Mouse (Mus musculus) embryonic facial prominence, embryonic 15.5 days (tissue): ENCODE data around the gene Mlh3. TPM values are rescaled to one million over a fixed set of nuclear protein-coding genes. Genes with fewer than 3 reads are reported as not detected.
A peak's percentile ranks its signal among the peaks of the same experiment; 100 is the strongest.

ENCODE experiments used
- ATAC-seq: fragments of 200-750 bp; cut with Nextera tagmentation; 2 replicates; pipeline ENCODE4 v1.8.0; 2017; ENCODE audit warnings: low read depth, moderate TSS enrichment; ENCODE audit not compliant: insufficient number of reproducible peaks, low FRiP score, low TSS enrichment
- H3K27ac ChIP-seq: fragments of 300-500 bp; sonication (generic); replicated peaks from 2 replicates; pipeline ENCODE4 v1.5.1; 2015; ENCODE audit warnings: mild to moderate bottlenecking, inconsistent platforms
- H3K27me3 ChIP-seq: fragments of 300-500 bp; sonication (generic); 2 replicates; pipeline ENCODE4 v1.6.1; 2015; ENCODE audit warnings: inconsistent platforms
- H3K36me3 ChIP-seq: fragments of 300-500 bp; sonication (generic); 2 replicates; pipeline ENCODE4 v1.6.1; 2015; ENCODE audit warnings: mild to moderate bottlenecking, inconsistent platforms
- H3K4me1 ChIP-seq: fragments of 300-500 bp; sonication (generic); 2 replicates; pipeline ENCODE4 v1.6.1; 2015; ENCODE audit warnings: inconsistent platforms
- H3K4me2 ChIP-seq: fragments of 300-500 bp; sonication (generic); replicated peaks from 2 replicates; pipeline ENCODE4 v1.6.1; 2015; ENCODE audit warnings: mild to moderate bottlenecking, inconsistent platforms
- H3K4me3 ChIP-seq: fragments of 300-500 bp; sonication (generic); replicated peaks from 2 replicates; pipeline ENCODE4 v1.5.1; 2015; ENCODE audit warnings: mild to moderate bottlenecking, inconsistent platforms
- H3K9ac ChIP-seq: fragments of 300-500 bp; sonication (generic); 2 replicates; pipeline ENCODE4 v1.6.1; 2015; ENCODE audit warnings: inconsistent platforms
- H3K9me3 ChIP-seq: fragments of 300-500 bp; sonication (generic); replicated peaks from 2 replicates; pipeline ENCODE4 v1.6.1; 2016; ENCODE audit warnings: inconsistent platforms
- WGBS: fragments of 180-500 bp; shearing (Covaris S2); methylation state at CpG from one replicate; pipeline ENCODE4 v1.1.7; 2015; 5-methylcytosine and 5-hydroxymethylcytosine counted together
- microRNA-seq: library from miRNA; unstranded; fragments of <30 nt; microRNA quantifications from one replicate; pipeline ENCODE4, GENCODE M21; 2016; ENCODE audit warnings: borderline number of aligned reads
- polyA plus RNA-seq: library from polyadenylated mRNA; unstranded; fragments of >200 nt; fragmentation: Nextera tagmentation; extraction: Ambion mirVana; gene quantifications from 2 replicates; pipeline ENCODE4 v1.2.1, GENCODE M21; 2015

Mlh3 gene
- polyA plus RNA-seq, 1 experiment from 2014 or later, result 8.4 TPM

- no peak overlapping the region for H3K4me2 ChIP-seq
- peaks cover 24% of the 10 kb centered on the region for H3K4me1 ChIP-seq
- H3K4me3 ChIP-seq, result no peak overlapping the region
- H3K9ac ChIP-seq, result no peak overlapping the region
- 63% methylated on average over 7 of the region's 7 CpGs for WGBS
- no peaks in the 10 kb centered on the region for H3K9me3 ChIP-seq
- no peaks in the 10 kb centered on the region for H3K36me3 ChIP-seq
- H3K27me3 ChIP-seq, result peaks cover 4% of the 10 kb centered on the region; the same call in 1 of the 2 replicates
- peak overlapping the region; percentile 29; the same call in 1 of the 2 replicates for H3K27ac ChIP-seq
- no peak for ATAC-seq
Measured at GRCm38 (mm10) chr12:85186361-85186760, 84.0 kb downstream of the Mlh3 start.

- no peak for ATAC-seq
- no peaks in the 10 kb centered on the region for H3K9me3 ChIP-seq
- 45% methylated on average over 8 of the region's 8 CpGs for WGBS
- no peak overlapping the region for H3K4me3 ChIP-seq
- peaks cover 26% of the 10 kb centered on the region for H3K4me1 ChIP-seq
- H3K9ac ChIP-seq, result no peak overlapping the region
- no peak overlapping the region for H3K4me2 ChIP-seq
- H3K36me3 ChIP-seq, result no peaks in the 10 kb centered on the region
- peak overlapping the region; percentile 29; the same call in 1 of the 2 replicates for H3K27ac ChIP-seq
- peaks cover 4% of the 10 kb centered on the region; the same call in 1 of the 2 replicates for H3K27me3 ChIP-seq
Measured at GRCm38 (mm10) chr12:85185810-85186209, 84.6 kb downstream of the Mlh3 start.

Small RNA genes within 50 kb of the gene (microRNA-seq; reads per million reads assigned to microRNA genes)
- not detected for gene Mir6938

Other genes starting within 250 kb of the Mlh3 start
- 3.1 and 4.0 TPM in 2 replicates for gene Prox2, start 159.8 kb downstream of the Mlh3 start, polyA plus RNA-seq
- gene Dlst, start 159.8 kb downstream of the Mlh3 start, polyA plus RNA-seq, result 105 and 106 TPM in 2 replicates
- 0.69 and 1.1 TPM in 2 replicates for gene Rps6kl1, start 119.3 kb downstream of the Mlh3 start, polyA plus RNA-seq
- 15.3 and 15.9 TPM in 2 replicates for gene Pgf, start 92.8 kb downstream of the Mlh3 start, polyA plus RNA-seq
- 91.1 and 94.6 TPM in 2 replicates for gene Eif2b2, start 51.1 kb downstream of the Mlh3 start, polyA plus RNA-seq
- 50.8 and 60.2 TPM in 2 replicates for gene Acyp1, start 17.8 kb upstream of the Mlh3 start, polyA plus RNA-seq
- 1.7 and 2.4 TPM in 2 replicates for gene Zc2hc1c, start 18.0 kb upstream of the Mlh3 start, polyA plus RNA-seq
- gene Nek9, start 68.8 kb upstream of the Mlh3 start, polyA plus RNA-seq, result 23.9 and 25.4 TPM in 2 replicates
- 322 and 334 TPM in 2 replicates for gene Tmed10, start 104.2 kb upstream of the Mlh3 start, polyA plus RNA-seq
- 22.7 and 23.9 TPM in 2 replicates for gene Fos, start 203.3 kb upstream of the Mlh3 start, polyA plus RNA-seq